ENCODE assay signal across 8 mouse cellular contexts in genomic region chr3:107559183-107559582, GRCm38 (mm10). TPM values are rescaled to one million over a fixed set of nuclear protein-coding genes. Genes with fewer than 3 reads are reported as not detected.
DNase-seq lines count a peak whose midpoint lies in the region; ATAC-seq and TF ChIP-seq lines count a peak whose summit lies in the region.

No protein-coding gene starts in this region.

- DNase-seq in Muller cell, postnatal 12 days (ENCODE audit: inconsistent ontology term) = peak; percentile 72
- peak; percentile 78 to 80 for DNase-seq in cerebellum, adult 18-20 months
- peak; percentile 75 to 84 for DNase-seq in heart, postnatal 14 days
- peak; percentile 81 to 85 for DNase-seq in kidney, postnatal 4 days
- peak; percentile 86 for DNase-seq in lung, embryonic 14.5 days
- DNase-seq in ovary, postnatal 14 days (ENCODE audit: low spot score) = peak; percentile 55
- DNase-seq in urinary bladder, postnatal 4 days (ENCODE audit: low spot score in 2 of 2) = peak; percentile 56 to 67

- H3K4me3 ChIP-seq in forebrain, embryonic 15.5 days = no peak overlapping the region
- no peak overlapping the region for H3K4me3 ChIP-seq in lung, embryonic 14.5 days (ENCODE audit: low read depth, low read length)

- H3K27ac ChIP-seq in forebrain, embryonic 15.5 days (replicated peaks) = no peak overlapping the region
- no peak overlapping the region for H3K27ac ChIP-seq in lung, embryonic 14.5 days (ENCODE audit: low read depth)

- H3K4me2 ChIP-seq in forebrain, embryonic 15.5 days (replicated peaks) = no peak overlapping the region
- H3K4me2 ChIP-seq in lung, embryonic 14.5 days = no peak overlapping the region

- no peaks in the 10 kb centered on the region for H3K9me3 ChIP-seq in forebrain, embryonic 15.5 days
- no peaks in the 10 kb centered on the region for H3K9me3 ChIP-seq in lung, embryonic 14.5 days (ENCODE audit: low read depth, low read length)

- intact Hi-C loops in heart, postnatal 14 days (cut with DNase I) = loop anchor here (1.0 to 5.0 kb wide), 2 partner anchors 20 to 53 kb away; no protein-coding TSS in a partner anchor

- H3K27me3 ChIP-seq in forebrain, embryonic 15.5 days = no peaks in the 10 kb centered on the region
- no peaks in the 10 kb centered on the region for H3K27me3 ChIP-seq in lung, embryonic 14.5 days (ENCODE audit: insufficient read depth, low read length)

- peak; percentile 60; the same call in 1 of the 2 replicates for ATAC-seq in forebrain, embryonic 15.5 days (replicated peaks)
- peak; percentile 84 for ATAC-seq in lung, embryonic 14.5 days (ENCODE audit: insufficient read depth)

- WGBS in forebrain, embryonic 15.5 days = 13% methylated on average over 3 of the region's 3 CpGs
- WGBS in lung, embryonic 14.5 days = 9% methylated on average over 3 of the region's 3 CpGs

- peak; percentile 96 for TF ChIP-seq CTCF in lung, embryonic 14.5 days (IDR thresholded peaks at IDR 0.05; ENCODE audit: low read depth)

- H3K36me3 ChIP-seq in forebrain, embryonic 15.5 days = no peaks in the 10 kb centered on the region
- H3K36me3 ChIP-seq in lung, embryonic 14.5 days (ENCODE audit: insufficient read depth) = no peaks in the 10 kb centered on the region

- H3K4me1 ChIP-seq in forebrain, embryonic 15.5 days = no peaks in the 10 kb centered on the region; the same call in 1 of the 2 replicates
- no peaks in the 10 kb centered on the region; the same call in 1 of the 2 replicates for H3K4me1 ChIP-seq in lung, embryonic 14.5 days (ENCODE audit: insufficient read depth)

- H3K9ac ChIP-seq in forebrain, embryonic 15.5 days (replicated peaks) = no peak overlapping the region
- no peak overlapping the region for H3K9ac ChIP-seq in lung, embryonic 14.5 days

RNA-seq across cellular contexts. Expression of gene Ubl4b, which starts 4.3 kb away (rescaled TPM):
- polyA plus RNA-seq in forebrain, embryonic 15.5 days (2015; fragmentation: Nextera tagmentation; extraction: Ambion mirVana) = 0.13 TPM in 1 of 2 replicates, not detected in the other
- not detected for total RNA-seq in heart, postnatal 14 days (2021)
- polyA plus RNA-seq in lung, embryonic 14.5 days (2014; fragmentation: Nextera tagmentation; extraction: Ambion mirVana) = not detected in 2 replicates

RNA-seq across cellular contexts. Expression of gene Alx3, which starts 35.6 kb away (rescaled TPM):
- polyA plus RNA-seq in forebrain, embryonic 15.5 days (2015; fragmentation: Nextera tagmentation; extraction: Ambion mirVana) = 2.5 and 3.1 TPM in 2 replicates
- total RNA-seq in heart, postnatal 14 days (2021) = not detected
- polyA plus RNA-seq in lung, embryonic 14.5 days (2014; fragmentation: Nextera tagmentation; extraction: Ambion mirVana) = 0.23 TPM in 1 of 2 replicates, not detected in the other

RNA-seq across cellular contexts. Expression of gene Slc6a17, which starts 41.4 kb away (rescaled TPM):
- 17.2 and 19.6 TPM in 2 replicates for polyA plus RNA-seq in forebrain, embryonic 15.5 days (2015; fragmentation: Nextera tagmentation; extraction: Ambion mirVana)
- 1 to 10 TPM; 1.3 to 1.5 TPM for total RNA-seq in heart, postnatal 14 days (2021)
- 3.6 and 4.2 TPM in 2 replicates for polyA plus RNA-seq in lung, embryonic 14.5 days (2014; fragmentation: Nextera tagmentation; extraction: Ambion mirVana)
